In the genomic region with DNA sequence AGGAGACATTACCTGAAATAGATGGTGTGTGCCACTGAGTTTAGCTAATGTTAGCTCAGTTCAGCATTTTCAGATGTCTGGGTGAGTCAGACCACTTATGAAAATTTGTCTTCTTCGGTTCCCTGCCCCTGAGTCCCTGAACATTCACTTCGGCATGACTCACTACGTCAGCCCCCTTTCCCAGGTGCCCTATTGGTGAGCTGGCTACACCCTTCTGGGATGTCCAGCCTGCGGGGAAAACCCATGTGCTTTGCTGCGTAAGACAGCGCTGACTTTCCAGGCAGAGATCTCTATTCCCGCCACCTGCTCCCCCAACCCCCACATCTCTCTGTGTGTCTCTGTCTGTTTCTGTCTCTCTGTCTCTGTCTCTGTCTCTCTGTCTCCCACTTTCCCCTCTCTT, we compare ENCODE assay signal across 23 mouse cellular contexts. TPM values are rescaled to one million over a fixed set of nuclear protein-coding genes. Genes with fewer than 3 reads are reported as not detected.
"Had no signal": no experiment of that assay in that cellular context is flagged by ENCODE, and none has a peak within 500 bp of the region (broad histone marks: within the 10 kb centered on the region; RNA-seq: fewer than 3 reads in every experiment).

No protein-coding gene starts in this region.

- ATAC-seq: midbrain, embryonic 15.5 days had no signal

- H3K4me3 ChIP-seq: kidney, embryonic 15.5 days; liver, embryonic 13.5 days; midbrain, embryonic 15.5 days; neural tube, embryonic 12.5 days; neural tube, embryonic 15.5 days had no signal

- H3K36me3 ChIP-seq: kidney, embryonic 15.5 days; liver, embryonic 13.5 days; midbrain, embryonic 15.5 days; neural tube, embryonic 12.5 days; neural tube, embryonic 15.5 days had no signal

- DNase-seq: kidney, adult 8-10 months; kidney, postnatal 10 days; kidney, postnatal 4 days; liver, embryonic 13.5 days; lung, adult 2 months; lung, postnatal 14 days; lung, postnatal 4 days; thymus, adult 2 months; thymus, postnatal 14 days; thymus, postnatal 4 days had no signal

- H3K4me2 ChIP-seq: kidney, embryonic 15.5 days; liver, embryonic 13.5 days; midbrain, embryonic 11.5 days; midbrain, embryonic 15.5 days; neural tube, embryonic 12.5 days; neural tube, embryonic 15.5 days had no signal

- H3K27ac ChIP-seq: kidney, embryonic 15.5 days; liver, embryonic 13.5 days; midbrain, embryonic 15.5 days; neural tube, embryonic 12.5 days; neural tube, embryonic 15.5 days; stomach, postnatal 0 days had no signal

- H3K9ac ChIP-seq: kidney, embryonic 15.5 days; liver, embryonic 13.5 days; midbrain, embryonic 15.5 days; neural tube, embryonic 12.5 days; neural tube, embryonic 15.5 days had no signal

- H3K9me3 ChIP-seq: kidney, embryonic 15.5 days; liver, embryonic 13.5 days; midbrain, embryonic 15.5 days; neural tube, embryonic 12.5 days; neural tube, embryonic 15.5 days had no signal

- H3K27me3 ChIP-seq: kidney, embryonic 15.5 days; liver, embryonic 13.5 days; midbrain, embryonic 15.5 days; neural tube, embryonic 12.5 days; neural tube, embryonic 15.5 days had no signal

- H3K4me1 ChIP-seq: kidney, embryonic 15.5 days; liver, embryonic 13.5 days; midbrain, embryonic 15.5 days; neural tube, embryonic 12.5 days; neural tube, embryonic 15.5 days had no signal

RNA-seq across cellular contexts. Expression of a gene that starts 23.1 kb away (rescaled TPM):
- total RNA-seq: layer of hippocampus, adult 18-20 months; layer of hippocampus, postnatal 14 days; megakaryocyte progenitor cell, adult 5-6 weeks; megakaryocyte-erythroid progenitor cell, adult 5-6 weeks had no signal
- polyA plus RNA-seq: limb, embryonic 11.5 days; liver, embryonic 13.5 days; midbrain, embryonic 11.5 days; midbrain, embryonic 15.5 days; neural tube, embryonic 12.5 days; neural tube, embryonic 15.5 days; small intestine, adult 2 months; spleen, adult 2 months had no signal
